Mouse (Mus musculus) testis, adult 2 months (tissue): ENCODE results near the gene Dtymk. TPM values are rescaled to one million over a fixed set of nuclear protein-coding genes. Genes with fewer than 3 reads are reported as not detected.
"Not testable (repeated sequence)": the region's sequence is repeated elsewhere in the genome, so short reads cannot be mapped to it uniquely, and the experiment has no call there.

Experiments used
- H3K27ac ChIP-seq: fragments of 200-500 bp; 2 replicates; pipeline ENCODE4 v1.5.1; 2012; ENCODE audit warnings: low read depth, low read length; ENCODE audit not compliant: control insufficient read depth, insufficient read depth
- H3K27me3 ChIP-seq: fragments of 200-500 bp; 2 replicates; pipeline ENCODE4 v1.6.1; 2012; ENCODE audit warnings: mild to moderate bottlenecking, low read length, moderate library complexity; ENCODE audit not compliant: control insufficient read depth, insufficient read depth
- H3K36me3 ChIP-seq: fragments of 200-500 bp; 2 replicates; pipeline ENCODE4 v1.6.1; 2012; ENCODE audit warnings: mild to moderate bottlenecking, low read length; ENCODE audit not compliant: control insufficient read depth, insufficient read depth
- H3K4me1 ChIP-seq: fragments of 200-500 bp; 2 replicates; pipeline ENCODE4 v1.6.1; 2012; ENCODE audit warnings: low read length; ENCODE audit not compliant: control insufficient read depth, insufficient read depth
- H3K4me3 ChIP-seq: fragments of 200-500 bp; 2 replicates; pipeline ENCODE4 v1.5.1; 2012; ENCODE audit warnings: low read depth, mild to moderate bottlenecking, low read length, moderate library complexity, mixed read lengths; ENCODE audit not compliant: control insufficient read depth
- CTCF ChIP-seq: fragments of 200-500 bp; IDR thresholded peaks from 2 replicates; pipeline ENCODE4 v1.5.1; 2012; ENCODE audit warnings: low read depth, mild to moderate bottlenecking, inconsistent platforms, low read length, moderate library complexity; ENCODE audit not compliant: control insufficient read depth, insufficient read depth, insufficient replicate concordance
- POLR2A ChIP-seq: fragments of 200-500 bp; IDR thresholded peaks from 2 replicates; pipeline ENCODE4 v1.6.1; 2012; ENCODE audit warnings: low read depth, mild to moderate bottlenecking, inconsistent platforms, low read length, moderate library complexity; ENCODE audit not compliant: control insufficient read depth
- polyA plus RNA-seq: library from polyadenylated mRNA; depleted of rRNA; stranded (reverse); fragments of >200 nt; gene quantifications from 2 replicates; pipeline ENCODE4 v1.2.3, GENCODE M21; 2012

The Dtymk gene
- polyA plus RNA-seq, 1 experiment = 81.9 TPM

DNA sequence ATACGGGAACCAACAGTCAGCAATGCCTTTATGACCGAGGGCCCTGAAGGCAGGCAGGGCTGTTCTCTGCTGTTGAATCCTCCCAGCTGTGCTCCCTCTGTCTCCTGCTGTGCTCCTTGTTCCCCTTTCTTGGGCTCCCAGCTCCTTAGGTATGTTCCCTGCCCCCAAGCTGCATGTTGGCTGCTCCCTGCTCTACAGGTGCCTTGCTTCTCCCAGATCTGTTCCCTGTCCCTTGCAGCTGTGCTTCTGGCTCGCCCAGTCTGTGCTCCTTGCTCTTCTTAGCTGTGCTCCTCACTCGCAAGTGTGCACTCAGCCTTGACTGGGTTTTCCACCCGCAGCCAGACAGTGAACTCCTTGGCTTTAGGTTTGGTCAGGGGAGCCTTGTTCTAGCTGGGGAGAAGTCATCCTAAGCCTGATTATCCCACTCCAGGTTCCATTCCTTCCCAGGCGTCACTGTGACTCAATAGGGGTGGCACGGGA, 33.0 kb upstream of the Dtymk start:
- Histone ChIP-seq H3K36me3 (no peaks in the 10 kb centered on the region), H3K4me3 (no peak overlapping the region), H3K27me3 (no peaks in the 10 kb centered on the region), H3K4me1 (peaks cover 3% of the 10 kb centered on the region; the same call in 1 of the 2 replicates), H3K27ac (no peak overlapping the region)
- TF ChIP-seq CTCF = no peak

DNA sequence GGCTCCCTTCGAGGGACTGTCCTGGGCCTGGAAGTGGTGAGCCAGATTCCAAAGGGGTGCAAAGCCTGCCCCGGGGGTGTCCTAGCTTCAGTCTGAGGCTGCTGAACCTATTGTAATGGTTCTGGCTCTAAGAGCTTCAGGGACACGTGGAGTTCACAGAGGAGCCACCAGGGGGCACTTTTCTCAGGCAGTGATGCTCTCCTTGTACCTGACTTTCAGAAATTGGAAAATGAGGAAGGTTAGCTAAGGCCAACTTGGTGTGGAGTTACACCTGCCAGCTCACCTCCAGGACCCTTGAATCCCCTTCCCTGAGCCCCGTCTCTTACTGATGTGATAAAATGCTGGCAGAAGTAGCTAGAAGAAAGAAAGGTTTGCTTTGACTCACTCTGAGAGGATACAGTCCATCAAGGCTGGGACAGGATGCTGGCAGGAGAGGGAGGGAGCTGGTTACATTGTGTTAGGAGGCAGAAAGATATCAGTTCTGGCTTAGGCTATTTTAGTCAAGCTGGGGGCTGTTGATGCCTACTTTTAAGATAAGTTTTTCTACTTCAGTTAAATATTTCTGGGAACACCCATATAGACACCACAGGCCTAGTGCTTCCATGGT, 31.1 kb upstream of the Dtymk start:
- H3K36me3 ChIP-seq, H3K4me3 ChIP-seq, H3K4me1 ChIP-seq, H3K27me3 ChIP-seq: not testable (repeated sequence)
- 0 out of 2 replicates have a peak overlapping the region, but pooled peaks have one; percentile 8 for H3K27ac ChIP-seq

DNA sequence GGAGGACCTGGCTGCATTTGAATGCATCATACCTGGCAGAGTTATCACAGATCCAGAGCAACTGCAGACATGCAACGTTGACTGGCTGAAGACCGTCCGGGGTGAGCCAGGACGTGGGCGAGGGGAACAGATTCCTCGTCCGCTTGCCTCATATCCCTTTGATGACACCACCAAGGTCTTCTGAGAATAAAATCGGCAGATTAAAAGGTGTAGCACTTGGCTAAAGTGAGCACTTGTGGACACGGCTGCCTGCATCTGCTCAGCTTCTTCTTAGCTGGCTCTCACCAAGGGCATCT, 24.8 kb upstream of the Dtymk start:
- no peak for TF ChIP-seq CTCF
- H3K36me3 ChIP-seq = no peaks in the 10 kb centered on the region
- H3K4me3 ChIP-seq = peak overlapping the region; percentile 74
- 0 out of 2 replicates have a peak overlapping the region, but pooled peaks have one; percentile 25 for H3K27ac ChIP-seq
- H3K4me1 ChIP-seq = peaks cover 16% of the 10 kb centered on the region
- H3K27me3 ChIP-seq = no peaks in the 10 kb centered on the region

- H3K27me3 ChIP-seq = no peaks in the 10 kb centered on the region
- H3K27ac ChIP-seq = peak overlapping the region; percentile 88
- no peaks in the 10 kb centered on the region for H3K36me3 ChIP-seq
- H3K4me3 ChIP-seq = peak overlapping the region; percentile 88
- H3K4me1 ChIP-seq = peaks cover 16% of the 10 kb centered on the region
- TF ChIP-seq POLR2A (no peak), CTCF (no peak)
Observed at GRCm38 (mm10) chr1:93825771-93826539, 24.2 kb upstream of the Dtymk start.

DNA sequence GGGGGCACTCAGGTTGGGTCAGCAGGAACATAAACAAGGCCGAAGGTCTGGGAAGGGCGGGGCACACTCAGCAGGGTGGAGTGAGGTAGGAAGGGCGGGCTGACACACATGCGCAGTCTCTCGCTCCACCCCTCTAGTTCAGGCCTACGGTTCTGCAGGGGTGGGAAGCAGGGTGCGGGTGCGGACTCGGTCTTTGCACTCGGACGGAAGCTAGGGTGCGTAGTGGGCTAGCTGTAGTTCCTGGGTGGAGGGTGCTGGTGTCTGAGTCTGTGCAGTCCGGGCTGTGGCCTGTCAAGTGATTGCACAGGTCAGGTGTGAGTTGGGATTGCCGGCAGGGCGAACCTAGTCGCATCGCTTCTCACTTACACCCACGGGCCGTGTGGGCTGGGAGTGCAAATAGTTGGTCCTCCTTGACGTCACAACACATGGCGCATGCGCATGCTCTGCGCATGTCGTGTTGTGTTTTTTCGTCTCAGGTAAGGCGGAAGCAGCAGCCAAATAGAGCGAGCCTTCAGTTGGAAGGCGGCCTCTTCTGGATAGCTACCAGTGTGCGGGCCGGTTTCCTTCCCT, 23.5 kb upstream of the Dtymk start:
- peak overlapping the region; percentile 88 for H3K27ac ChIP-seq

DNA sequence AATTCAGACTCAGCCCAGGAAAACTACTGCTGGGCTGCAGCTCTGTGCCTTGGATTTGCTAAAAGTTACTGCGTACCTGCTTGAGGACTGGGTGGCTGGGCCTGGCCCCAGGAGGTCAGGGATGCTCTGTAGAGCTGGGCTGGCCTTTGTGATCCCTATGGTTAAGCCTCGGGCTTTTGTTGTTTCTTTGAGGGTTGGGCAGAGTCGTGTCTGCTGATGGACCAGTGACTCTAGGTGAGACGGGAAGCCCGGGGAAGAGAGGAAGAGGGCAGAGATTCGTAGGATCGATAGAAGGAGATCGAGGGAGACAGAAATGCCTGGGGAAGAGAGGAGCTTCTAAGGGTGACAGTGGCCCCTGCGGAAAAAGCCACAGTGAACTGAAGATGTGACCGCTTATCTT, 22.9 kb upstream of the Dtymk start, which contains the start of gene D2hgdh:
Gene D2hgdh (plus strand): TSS at position 301 of the 400 bp plus-strand sequence.
- peak within 1 kb of the TSS; percentile 88 for H3K27ac ChIP-seq
- H3K27me3 ChIP-seq = no peaks in the 10 kb centered on the region
- peak within 1 kb of the TSS; percentile 88 for H3K4me3 ChIP-seq
- peaks cover 16% of the 10 kb centered on the region for H3K4me1 ChIP-seq
- H3K36me3 ChIP-seq = no peaks in the 10 kb centered on the region; the same call in 1 of the 2 replicates
- TF ChIP-seq POLR2A (no peak), CTCF (no peak)

More for the DNA sequence above, 23.5 kb upstream of the Dtymk start:
- Histone ChIP-seq H3K4me3 (peak overlapping the region; percentile 88), H3K27me3 (no peaks in the 10 kb centered on the region), H3K4me1 (peaks cover 16% of the 10 kb centered on the region), H3K36me3 (no peaks in the 10 kb centered on the region; the same call in 1 of the 2 replicates)
- TF ChIP-seq POLR2A = peak; percentile 96
- peak; percentile 6; the same call in 1 of the 2 replicates for TF ChIP-seq CTCF

GRCm38 (mm10) chr1:93823796-93824495, 22.2 kb upstream of the Dtymk start:
- no peak overlapping the region for H3K27ac ChIP-seq

More at GRCm38 (mm10) chr1:93823796-93824495, 22.2 kb upstream of the Dtymk start:
- Histone ChIP-seq H3K27me3 (no peaks in the 10 kb centered on the region), H3K36me3 (no peaks in the 10 kb centered on the region; the same call in 1 of the 2 replicates), H3K4me3 (no peak overlapping the region), H3K4me1 (peaks cover 16% of the 10 kb centered on the region)
- TF ChIP-seq CTCF = no peak
